Mouse (Mus musculus) cerebellum, adult 2 months (tissue): Measurements from ENCODE around the gene Mrps23.

Source experiments
- CTCF ChIP-seq: fragments of 200-500 bp; IDR thresholded peaks from 2 replicates; pipeline ENCODE4 v1.5.1; 2011; ENCODE audit warnings: low read depth, mild to moderate bottlenecking, control low read depth, low read length, moderate library complexity, borderline replicate concordance; ENCODE audit not compliant: insufficient read depth
- POLR2A ChIP-seq: fragments of 200-500 bp; IDR thresholded peaks from 2 replicates; pipeline ENCODE4 v1.6.1; 2011; ENCODE audit warnings: low read length, control low read depth, borderline replicate concordance; ENCODE audit not compliant: insufficient read depth

GRCm38 (mm10) chr11:88170606-88171005 lies 33.6 kb upstream of the Mrps23 start:
- TF ChIP-seq CTCF (no peak), POLR2A (no peak)
